Mouse (Mus musculus): ENCODE measurements around the gene Stk16. TPM values are rescaled to one million over a fixed set of nuclear protein-coding genes. Genes with fewer than 3 reads are reported as not detected.

The Stk16 gene
- polyA plus RNA-seq, 1 experiment = 193 TPM

- 24% methylated on average over 7 of the region's 7 CpGs for WGBS
- Histone ChIP-seq H3K4me3 (ENCODE audit: low read depth, low read length) (peak overlapping the region; percentile 27), H3K4me1 (ENCODE audit: control insufficient read depth, insufficient read depth, insufficient read length, low read length) (peaks cover 41% of the 10 kb centered on the region), H3K36me3 (ENCODE audit: control insufficient read depth, insufficient read depth, low read length) (peaks cover 42% of the 10 kb centered on the region), H3K27ac (ENCODE audit: insufficient read depth, low read depth, low read length) (peak overlapping the region; percentile 96), H3K27me3 (ENCODE audit: control insufficient read depth, insufficient read depth, low read length) (no peaks in the 10 kb centered on the region)
- TF ChIP-seq POLR2A (IDR thresholded peaks at IDR 0.05; ENCODE audit: low read depth, low read length) (no peak), CTCF (IDR thresholded peaks at IDR 0.05; ENCODE audit: extremely low read depth, insufficient read length, insufficient replicate concordance, low read depth, low read length) (no peak)
These were observed 2.5 kb downstream of the Stk16 start for GRCm38 (mm10) chr1:75213096-75213495.

GRCm38 (mm10) chr1:75214442-75214841 is 3.8 kb downstream of the Stk16 start:
- H3K27ac ChIP-seq (ENCODE audit: insufficient read depth, low read depth, low read length) = peak overlapping the region; percentile 96
- H3K4me1 ChIP-seq (ENCODE audit: control insufficient read depth, insufficient read depth, insufficient read length, low read length) = peaks cover 39% of the 10 kb centered on the region
- WGBS = 25% methylated on average over 2 of the region's 2 CpGs

GRCm38 (mm10) chr1:75214886-75215285 is 4.2 kb downstream of the Stk16 start:
- H3K27ac ChIP-seq (ENCODE audit: insufficient read depth, low read depth, low read length) = peak overlapping the region; percentile 93
- WGBS = 26% methylated on average over 5 of the region's 5 CpGs
- no peaks in the 10 kb centered on the region for H3K27me3 ChIP-seq (ENCODE audit: control insufficient read depth, insufficient read depth, low read length)
- peaks cover 43% of the 10 kb centered on the region for H3K4me1 ChIP-seq (ENCODE audit: control insufficient read depth, insufficient read depth, insufficient read length, low read length)
- no peak for TF ChIP-seq POLR2A (IDR thresholded peaks at IDR 0.05; ENCODE audit: low read depth, low read length)
- no peak for TF ChIP-seq CTCF (IDR thresholded peaks at IDR 0.05; ENCODE audit: extremely low read depth, insufficient read length, insufficient replicate concordance, low read depth, low read length)
- H3K4me3 ChIP-seq (ENCODE audit: low read depth, low read length) = peak overlapping the region; percentile 9
- H3K36me3 ChIP-seq (ENCODE audit: control insufficient read depth, insufficient read depth, low read length) = peaks cover 42% of the 10 kb centered on the region

More at GRCm38 (mm10) chr1:75214442-75214841, 3.8 kb downstream of the Stk16 start:
- no peak; the same call in 1 of the 2 replicates for TF ChIP-seq CTCF (IDR thresholded peaks at IDR 0.05; ENCODE audit: extremely low read depth, insufficient read length, insufficient replicate concordance, low read depth, low read length)
- TF ChIP-seq POLR2A (IDR thresholded peaks at IDR 0.05; ENCODE audit: low read depth, low read length) = no peak
- Histone ChIP-seq H3K36me3 (ENCODE audit: control insufficient read depth, insufficient read depth, low read length) (peaks cover 42% of the 10 kb centered on the region), H3K4me3 (ENCODE audit: low read depth, low read length) (no peak overlapping the region), H3K27me3 (ENCODE audit: control insufficient read depth, insufficient read depth, low read length) (no peaks in the 10 kb centered on the region)

GRCm38 (mm10) chr1:75215785-75216184 is 5.1 kb downstream of the Stk16 start:
- peaks cover 42% of the 10 kb centered on the region for H3K36me3 ChIP-seq (ENCODE audit: control insufficient read depth, insufficient read depth, low read length)
- TF ChIP-seq CTCF (IDR thresholded peaks at IDR 0.05; ENCODE audit: extremely low read depth, insufficient read length, insufficient replicate concordance, low read depth, low read length) = no peak
- TF ChIP-seq POLR2A (IDR thresholded peaks at IDR 0.05; ENCODE audit: low read depth, low read length) = no peak
- H3K4me1 ChIP-seq (ENCODE audit: control insufficient read depth, insufficient read depth, insufficient read length, low read length) = peaks cover 40% of the 10 kb centered on the region
- H3K27ac ChIP-seq (ENCODE audit: insufficient read depth, low read depth, low read length) = peak overlapping the region; percentile 93; the same call in 1 of the 2 replicates
- 85% methylated on average over 9 of the region's 9 CpGs for WGBS
- H3K27me3 ChIP-seq (ENCODE audit: control insufficient read depth, insufficient read depth, low read length) = no peaks in the 10 kb centered on the region
- no peak overlapping the region for H3K4me3 ChIP-seq (ENCODE audit: low read depth, low read length)

- TF ChIP-seq POLR2A (IDR thresholded peaks at IDR 0.05; ENCODE audit: low read depth, low read length) = no peak
- no peak for TF ChIP-seq CTCF (IDR thresholded peaks at IDR 0.05; ENCODE audit: extremely low read depth, insufficient read length, insufficient replicate concordance, low read depth, low read length)
- Histone ChIP-seq H3K4me1 (ENCODE audit: control insufficient read depth, insufficient read depth, insufficient read length, low read length) (peaks cover 36% of the 10 kb centered on the region), H3K27ac (ENCODE audit: insufficient read depth, low read depth, low read length) (no peak overlapping the region), H3K36me3 (ENCODE audit: control insufficient read depth, insufficient read depth, low read length) (peaks cover 39% of the 10 kb centered on the region), H3K27me3 (ENCODE audit: control insufficient read depth, insufficient read depth, low read length) (no peaks in the 10 kb centered on the region), H3K4me3 (ENCODE audit: low read depth, low read length) (peak overlapping the region; percentile 12)
- 65% methylated on average over 13 of the region's 13 CpGs for WGBS
These were observed 6.4 kb downstream of the Stk16 start for GRCm38 (mm10) chr1:75216797-75217585.

- H3K4me3 ChIP-seq (ENCODE audit: low read depth, low read length) = peak overlapping the region; percentile 85
- 2% methylated on average over 6 of the region's 6 CpGs for WGBS
- H3K4me1 ChIP-seq (ENCODE audit: control insufficient read depth, insufficient read depth, insufficient read length, low read length) = peaks cover 29% of the 10 kb centered on the region
- peak overlapping the region; percentile 69 for H3K27ac ChIP-seq (ENCODE audit: insufficient read depth, low read depth, low read length)
- H3K36me3 ChIP-seq (ENCODE audit: control insufficient read depth, insufficient read depth, low read length) = peaks cover 32% of the 10 kb centered on the region
- no peaks in the 10 kb centered on the region for H3K27me3 ChIP-seq (ENCODE audit: control insufficient read depth, insufficient read depth, low read length)
- TF ChIP-seq POLR2A (IDR thresholded peaks at IDR 0.05; ENCODE audit: low read depth, low read length) (no peak), CTCF (IDR thresholded peaks at IDR 0.05; ENCODE audit: extremely low read depth, insufficient read length, insufficient replicate concordance, low read depth, low read length) (no peak)
These were observed 7.2 kb downstream of the Stk16 start for GRCm38 (mm10) chr1:75217893-75218226.

- peaks cover 31% of the 10 kb centered on the region for H3K36me3 ChIP-seq (ENCODE audit: control insufficient read depth, insufficient read depth, low read length)
- TF ChIP-seq POLR2A (IDR thresholded peaks at IDR 0.05; ENCODE audit: low read depth, low read length) (0 out of 2 replicates have a peak, but pooled peaks have one; percentile 19), CTCF (IDR thresholded peaks at IDR 0.05; ENCODE audit: extremely low read depth, insufficient read length, insufficient replicate concordance, low read depth, low read length) (no peak)
- no peaks in the 10 kb centered on the region for H3K27me3 ChIP-seq (ENCODE audit: control insufficient read depth, insufficient read depth, low read length)
- WGBS = 2% methylated on average over 38 of the region's 38 CpGs
- peak overlapping the region; percentile 69 for H3K27ac ChIP-seq (ENCODE audit: insufficient read depth, low read depth, low read length)
- H3K4me1 ChIP-seq (ENCODE audit: control insufficient read depth, insufficient read depth, insufficient read length, low read length) = peaks cover 26% of the 10 kb centered on the region
- H3K4me3 ChIP-seq (ENCODE audit: low read depth, low read length) = peak overlapping the region; percentile 85
These were observed 7.8 kb downstream of the Stk16 start for GRCm38 (mm10) chr1:75218227-75219001.
